Mouse (Mus musculus) limb, embryonic 12.5 days (tissue): ENCODE results near the gene Abhd13. TPM values are rescaled to one million over a fixed set of nuclear protein-coding genes. Genes with fewer than 3 reads are reported as not detected.
A peak's percentile ranks its signal among the peaks of the same experiment; 100 is the strongest.

Source experiments
- ATAC-seq: fragments of 200-750 bp; cut with Nextera tagmentation; 2 replicates; pipeline ENCODE4 v1.8.0; 2017; ENCODE audit warnings: low read depth, moderate TSS enrichment; ENCODE audit not compliant: insufficient number of reproducible peaks, insufficient read depth, low FRiP score, low TSS enrichment
- H3K27ac ChIP-seq: fragments of 300-500 bp; sonication (generic); 2 replicates; pipeline ENCODE4 v1.5.1; 2016; ENCODE audit warnings: mild to moderate bottlenecking, moderate library complexity
- H3K27me3 ChIP-seq: fragments of 300-500 bp; sonication (generic); 2 replicates; pipeline ENCODE4 v1.6.1; 2016; ENCODE audit warnings: mild to moderate bottlenecking, moderate library complexity
- H3K36me3 ChIP-seq: fragments of 300-500 bp; sonication (generic); 2 replicates; pipeline ENCODE4 v1.6.1; 2016; ENCODE audit warnings: mild to moderate bottlenecking, moderate library complexity
- H3K4me1 ChIP-seq: fragments of 300-500 bp; sonication (generic); replicated peaks from 2 replicates; pipeline ENCODE4 v1.6.1; 2016
- H3K4me2 ChIP-seq: fragments of 300-500 bp; sonication (generic); 2 replicates; pipeline ENCODE4 v1.6.1; 2016; ENCODE audit warnings: mild to moderate bottlenecking, moderate library complexity
- H3K4me3 ChIP-seq: fragments of 300-500 bp; sonication (generic); replicated peaks from 2 replicates; pipeline ENCODE4 v1.5.1; 2016; ENCODE audit warnings: mild to moderate bottlenecking
- H3K9ac ChIP-seq: fragments of 300-500 bp; sonication (generic); replicated peaks from 2 replicates; pipeline ENCODE4 v1.6.1; 2016; ENCODE audit warnings: mild to moderate bottlenecking, moderate library complexity
- H3K9me3 ChIP-seq: fragments of 300-500 bp; sonication (generic); 2 replicates; pipeline ENCODE4 v1.6.1; 2016; ENCODE audit warnings: mild to moderate bottlenecking, moderate library complexity
- WGBS: fragments of 180-500 bp; shearing (Covaris S2); methylation state at CpG from one replicate; pipeline ENCODE4 v1.1.7; 2016; 5-methylcytosine and 5-hydroxymethylcytosine counted together
- polyA plus RNA-seq: library from polyadenylated mRNA; unstranded; fragments of >200 nt; fragmentation: Nextera tagmentation; extraction: Ambion mirVana; gene quantifications from 2 replicates; pipeline ENCODE4 v1.2.1, GENCODE M21; 2016

Gene Abhd13
- polyA plus RNA-seq, 1 experiment from 2014 or later, result 21.4 TPM

GRCm38 (mm10) chr8:9975898-9976611 is 1.5 kb upstream of the Abhd13 start:
- H3K4me3 ChIP-seq, result peak overlapping the region; percentile 70
- WGBS, result under 1% methylated on average over 47 of the region's 47 CpGs
- H3K27ac ChIP-seq, result no peak overlapping the region
- peak; percentile 94 for ATAC-seq
- peaks cover 31% of the 10 kb centered on the region for H3K4me1 ChIP-seq
- peak overlapping the region; percentile 65 for H3K9ac ChIP-seq
- H3K4me2 ChIP-seq, result peak overlapping the region; percentile 79
- no peaks in the 10 kb centered on the region for H3K9me3 ChIP-seq
- H3K27me3 ChIP-seq, result no peaks in the 10 kb centered on the region
- H3K36me3 ChIP-seq, result peaks cover 26% of the 10 kb centered on the region

GRCm38 (mm10) chr8:9977016-9977415 is 491 bp upstream of the Abhd13 start:
- Histone ChIP-seq H3K4me3 (peak overlapping the region; percentile 90), H3K9ac (peak overlapping the region; percentile 85; the same call in 1 of the 2 replicates), H3K4me1 (peaks cover 31% of the 10 kb centered on the region), H3K27me3 (no peaks in the 10 kb centered on the region), H3K36me3 (peaks cover 16% of the 10 kb centered on the region), H3K9me3 (no peaks in the 10 kb centered on the region), H3K4me2 (peak overlapping the region; percentile 79), H3K27ac (peak overlapping the region; percentile 87)
- 35% methylated on average over 15 of the region's 15 CpGs for WGBS
- ATAC-seq, result peak; percentile 5; the same call in 1 of the 2 replicates

DNA sequence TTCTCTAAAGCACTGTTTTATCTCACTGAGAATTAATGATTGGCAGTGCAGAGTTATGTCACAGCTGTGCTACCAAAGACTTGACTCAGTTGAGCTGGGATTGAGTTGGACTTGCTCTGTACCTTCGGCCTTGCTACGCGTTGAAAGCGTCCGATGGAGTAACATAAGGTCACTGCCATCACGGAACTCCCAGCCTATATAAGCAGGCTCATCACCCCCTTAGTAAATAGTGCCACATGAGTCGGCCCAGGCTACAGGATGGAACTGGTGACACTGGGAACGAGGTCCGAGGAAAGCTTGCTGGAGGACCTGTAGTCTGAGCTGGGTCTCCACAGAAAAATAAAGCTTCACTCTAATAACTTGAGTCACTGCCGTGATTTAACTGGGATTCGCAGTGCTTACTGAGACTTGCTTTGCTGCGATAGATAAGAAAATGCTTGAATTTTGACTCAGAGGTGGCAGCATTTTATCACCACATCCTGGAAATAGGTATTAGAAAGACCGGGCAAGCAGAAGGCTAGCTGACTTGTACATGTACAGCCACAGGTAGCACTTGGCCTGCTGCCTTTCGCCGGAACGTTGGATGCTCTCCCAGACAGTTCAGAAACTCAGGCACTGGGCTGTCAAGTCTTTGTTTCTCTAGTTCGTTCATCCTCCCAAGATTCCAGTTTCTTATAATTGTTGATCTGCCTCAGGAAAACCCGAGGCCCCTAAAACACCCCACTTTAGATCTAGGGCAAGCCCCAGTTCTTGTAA is 1.1 kb downstream of the Abhd13 start:
- Histone ChIP-seq H3K27ac (no peak overlapping the region), H3K4me3 (peak overlapping the region; percentile 90), H3K27me3 (no peaks in the 10 kb centered on the region), H3K4me2 (peak overlapping the region; percentile 79), H3K4me1 (peaks cover 31% of the 10 kb centered on the region), H3K9me3 (no peaks in the 10 kb centered on the region), H3K9ac (peak overlapping the region; percentile 85), H3K36me3 (peaks cover 13% of the 10 kb centered on the region; the same call in 1 of the 2 replicates)
- ATAC-seq, result no peak
- 61% methylated on average over 18 of the region's 18 CpGs for WGBS

- H3K27me3 ChIP-seq, result no peaks in the 10 kb centered on the region
- H3K36me3 ChIP-seq, result peaks cover 18% of the 10 kb centered on the region; the same call in 1 of the 2 replicates
- no peak overlapping the region for H3K4me3 ChIP-seq
- no peaks in the 10 kb centered on the region for H3K9me3 ChIP-seq
- 65% methylated on average over 1 of the region's 1 CpGs for WGBS
- no peak overlapping the region for H3K4me2 ChIP-seq
- H3K9ac ChIP-seq, result no peak overlapping the region
- H3K27ac ChIP-seq, result no peak overlapping the region
- H3K4me1 ChIP-seq, result peaks cover 31% of the 10 kb centered on the region
- no peak for ATAC-seq
These were observed 2.2 kb downstream of the Abhd13 start for GRCm38 (mm10) chr8:9979746-9980145.

- Histone ChIP-seq H3K4me3 (no peak overlapping the region), H3K27ac (no peak overlapping the region), H3K36me3 (peaks cover 18% of the 10 kb centered on the region; the same call in 1 of the 2 replicates), H3K9me3 (no peaks in the 10 kb centered on the region), H3K27me3 (no peaks in the 10 kb centered on the region), H3K4me1 (peaks cover 28% of the 10 kb centered on the region), H3K4me2 (no peak overlapping the region), H3K9ac (no peak overlapping the region)
- ATAC-seq, result no peak
These were observed 2.7 kb downstream of the Abhd13 start for GRCm38 (mm10) chr8:9980188-9980587.

DNA sequence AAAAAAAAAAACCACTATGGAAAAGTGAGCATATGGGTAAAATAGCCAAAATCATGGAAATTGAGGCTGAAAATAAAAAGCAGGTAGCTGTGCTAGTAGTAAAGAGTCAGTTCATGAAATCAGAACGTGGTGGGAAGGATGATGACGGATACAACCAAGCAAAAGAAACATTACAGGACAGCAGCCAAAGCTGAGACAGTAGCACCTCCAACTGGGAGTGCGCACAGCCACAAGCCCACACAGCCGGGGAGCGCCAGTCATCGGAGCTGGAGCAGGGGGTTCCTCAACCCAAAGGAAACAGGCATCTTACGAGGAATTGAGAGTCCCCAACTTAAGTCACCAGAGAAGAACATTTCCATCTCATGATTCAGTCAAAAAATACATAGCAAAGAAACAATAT is 26.6 kb downstream of the Abhd13 start:
- peaks cover 16% of the 10 kb centered on the region; the same call in 1 of the 2 replicates for H3K27me3 ChIP-seq
- no peaks in the 10 kb centered on the region for H3K9me3 ChIP-seq
- H3K4me3 ChIP-seq, result no peak overlapping the region
- H3K4me1 ChIP-seq, result peaks cover 11% of the 10 kb centered on the region
- H3K27ac ChIP-seq, result no peak overlapping the region
- ATAC-seq, result no peak
- no peaks in the 10 kb centered on the region for H3K36me3 ChIP-seq
- no peak overlapping the region for H3K4me2 ChIP-seq
- H3K9ac ChIP-seq, result no peak overlapping the region
- 82% methylated on average over 7 of the region's 7 CpGs for WGBS

DNA sequence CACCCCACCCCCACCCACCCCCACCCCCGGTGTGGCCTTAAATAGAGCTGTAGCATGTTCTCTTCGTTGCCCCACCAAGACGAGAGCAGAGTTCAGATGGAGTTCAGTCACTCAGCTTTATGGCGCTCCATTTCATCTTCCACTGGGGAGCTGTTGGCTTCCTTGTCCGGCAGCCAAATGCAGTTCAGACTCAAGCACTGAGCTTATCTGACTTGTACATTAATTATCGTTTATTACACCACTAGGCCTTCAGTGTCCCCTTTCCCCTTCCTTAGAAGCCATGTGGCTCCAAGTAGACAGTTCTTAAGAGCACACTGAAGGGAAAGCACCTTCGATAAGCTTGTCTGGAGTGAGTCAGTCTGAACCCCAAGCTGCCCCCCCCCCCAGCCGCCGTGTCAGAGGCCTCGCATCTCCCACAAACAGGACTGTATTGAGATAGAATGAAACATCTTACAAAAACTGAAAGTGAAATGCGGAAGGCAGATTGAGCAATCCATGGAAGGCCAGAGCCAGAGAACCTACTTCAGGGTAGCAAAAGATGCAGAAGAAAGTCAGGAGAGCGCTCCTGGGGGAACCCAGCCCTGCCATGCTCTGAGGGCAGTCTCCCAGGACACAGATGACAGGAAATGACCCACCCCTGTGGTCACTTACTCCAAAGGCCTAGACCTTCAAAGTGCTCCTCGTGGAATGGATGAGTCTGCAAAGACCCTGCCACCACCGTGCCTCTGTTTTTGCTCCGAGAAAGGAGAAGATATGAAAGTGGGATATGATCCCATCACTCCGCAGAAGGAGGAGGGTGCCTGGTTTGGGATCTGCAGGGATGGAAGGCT is 28.9 kb downstream of the Abhd13 start, which contains the start of gene Tnfsf13b:
Gene Tnfsf13b (plus strand): TSS at position 312 of the 830 bp plus-strand sequence.
- WGBS, result 62% methylated on average over 16 of the region's 16 CpGs
- Histone ChIP-seq H3K9ac (peak within 1 kb of the TSS; percentile 47), H3K36me3 (no peaks in the 10 kb centered on the region), H3K9me3 (no peaks in the 10 kb centered on the region), H3K4me2 (peak within 1 kb of the TSS; percentile 80), H3K4me1 (peaks cover 11% of the 10 kb centered on the region), H3K4me3 (peak within 1 kb of the TSS; percentile 45), H3K27ac (no peak within 1 kb of the TSS), H3K27me3 (peaks cover 16% of the 10 kb centered on the region; the same call in 1 of the 2 replicates)
- 0 out of 2 replicates have a peak, but pooled peaks have one; percentile 52 for ATAC-seq

GRCm38 (mm10) chr8:10006986-10007659 is 29.6 kb downstream of the Abhd13 start:
- Histone ChIP-seq H3K27ac (no peak overlapping the region), H3K4me1 (peaks cover 11% of the 10 kb centered on the region), H3K9ac (peak overlapping the region; percentile 47), H3K4me2 (peak overlapping the region; percentile 80), H3K4me3 (peak overlapping the region; percentile 45), H3K36me3 (no peaks in the 10 kb centered on the region), H3K27me3 (peaks cover 16% of the 10 kb centered on the region; the same call in 1 of the 2 replicates), H3K9me3 (no peaks in the 10 kb centered on the region)
- 4% methylated on average over 29 of the region's 29 CpGs for WGBS
- ATAC-seq, result no peak

DNA sequence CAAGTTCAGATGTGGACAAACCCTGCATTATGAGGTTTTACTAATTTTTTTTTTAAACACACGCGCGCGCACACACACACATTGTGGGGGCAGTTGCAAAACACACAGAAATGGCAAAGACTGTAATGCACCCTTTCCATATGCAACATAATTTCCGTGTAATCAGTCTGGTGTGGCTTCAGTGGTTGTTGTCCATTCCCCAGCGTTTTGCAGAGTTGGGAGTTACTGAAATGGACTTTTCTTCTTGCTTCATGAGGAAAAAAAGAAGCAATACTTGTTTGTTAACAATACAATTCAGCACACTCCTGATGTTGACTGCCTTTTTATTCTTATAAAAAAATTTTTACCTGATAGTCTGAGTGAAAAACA is 30.1 kb downstream of the Abhd13 start:
- no peak overlapping the region; the same call in 1 of the 2 replicates for H3K9ac ChIP-seq
- peak overlapping the region; percentile 45 for H3K4me3 ChIP-seq
- no peak overlapping the region for H3K27ac ChIP-seq
- H3K4me1 ChIP-seq, result peaks cover 11% of the 10 kb centered on the region
- WGBS, result 42% methylated on average over 6 of the region's 6 CpGs
- no peaks in the 10 kb centered on the region for H3K9me3 ChIP-seq
- ATAC-seq, result no peak
- H3K27me3 ChIP-seq, result peaks cover 16% of the 10 kb centered on the region; the same call in 1 of the 2 replicates
- H3K36me3 ChIP-seq, result no peaks in the 10 kb centered on the region
- peak overlapping the region; percentile 80 for H3K4me2 ChIP-seq

DNA sequence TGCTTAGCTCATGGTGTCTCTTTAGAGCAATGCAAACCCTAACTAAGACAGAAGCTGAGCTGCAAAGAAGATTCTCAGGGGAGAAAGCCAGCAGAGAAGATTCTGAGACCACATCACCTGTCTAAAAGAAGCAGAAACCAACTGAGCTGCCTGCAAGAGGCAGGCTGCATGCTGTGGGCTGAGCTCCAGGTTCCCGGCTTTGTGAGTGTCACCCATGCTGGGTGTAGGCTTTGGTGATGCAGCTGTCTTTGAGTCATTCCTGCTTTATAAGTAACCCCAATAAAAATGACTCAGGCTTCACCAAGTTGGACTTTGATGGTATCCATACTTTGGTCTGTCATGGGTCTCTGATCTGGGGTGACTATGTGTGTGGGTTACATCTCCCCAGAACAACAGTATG is 38.7 kb downstream of the Abhd13 start:
- no peak overlapping the region for H3K4me3 ChIP-seq
- no peak overlapping the region for H3K27ac ChIP-seq
- WGBS, result 80% methylated on average over 1 of the region's 1 CpGs

More for the DNA sequence above, 38.7 kb downstream of the Abhd13 start:
- Histone ChIP-seq H3K4me2 (no peak overlapping the region), H3K4me1 (no peaks in the 10 kb centered on the region), H3K36me3 (no peaks in the 10 kb centered on the region), H3K27me3 (no peaks in the 10 kb centered on the region), H3K9me3 (no peaks in the 10 kb centered on the region), H3K9ac (no peak overlapping the region)
- ATAC-seq, result no peak
